Mouse (Mus musculus) MEL (cell line): ENCODE data around the gene Herpud1. TPM values are rescaled to one million over a fixed set of nuclear protein-coding genes. Genes with fewer than 3 reads are reported as not detected.

Experiments used
- DNase-seq: peaks from one replicate; pipeline ENCODE4 v3.0.0; 2011; ENCODE audit warnings: low read depth, low spot score
- H3K27ac ChIP-seq: 2 replicates; pipeline ENCODE4 v1.5.1; 2012; ENCODE audit warnings: low read depth, mild to moderate bottlenecking, control low read depth, low read length, moderate library complexity; ENCODE audit not compliant: control insufficient read depth
- H3K27me3 ChIP-seq, 2 experiments: fragments of 150-350 bp in 1 of 2; sonication (generic) in 1 of 2; 2 replicates each; pipeline ENCODE4 v1.6.1; 2012; ENCODE audit warnings: low read length in 2 of 2, mild to moderate bottlenecking in 2 of 2, improper control_type of control experiment in 1 of 2, moderate library complexity in 1 of 2; ENCODE audit not compliant: insufficient read depth in 2 of 2, control insufficient read depth in 1 of 2
- H3K36me3 ChIP-seq, 2 experiments: 2 replicates each; pipeline ENCODE4 v1.6.1; 2012 to 2014; ENCODE audit warnings: low read length in 2 of 2, improper control_type of control experiment in 1 of 2, inconsistent platforms in 1 of 2, mild to moderate bottlenecking in 1 of 2; ENCODE audit not compliant: insufficient read depth in 2 of 2, control insufficient read depth in 1 of 2
- H3K4me1 ChIP-seq, 2 experiments: fragments of 150-350 bp in 1 of 2; sonication (generic) in 1 of 2; 2 replicates each; pipeline ENCODE4 v1.6.1; 2012; ENCODE audit warnings: low read length in 2 of 2, improper control_type of control experiment in 1 of 2, mild to moderate bottlenecking in 1 of 2; ENCODE audit not compliant: insufficient read depth in 2 of 2, control insufficient read depth in 1 of 2
- H3K4me3 ChIP-seq, 2 experiments: fragments of 150-350 bp in 1 of 2; sonication (generic) in 1 of 2; 2 replicates each; pipeline ENCODE4 v1.5.1; 2012; ENCODE audit warnings: low read depth in 2 of 2, low read length in 2 of 2, mild to moderate bottlenecking in 2 of 2, moderate library complexity in 2 of 2, control low read depth in 1 of 2, improper control_type of control experiment in 1 of 2; ENCODE audit not compliant: control insufficient read depth in 1 of 2, insufficient read depth in 1 of 2
- H3K79me2 ChIP-seq: 2 replicates; pipeline ENCODE4 v1.6.1; 2012; ENCODE audit warnings: mild to moderate bottlenecking, low read length, moderate library complexity; ENCODE audit not compliant: control insufficient read depth, poor library complexity, insufficient read depth
- H3K9ac ChIP-seq: 2 replicates; pipeline ENCODE4 v1.6.1; 2012; ENCODE audit warnings: low read depth, mild to moderate bottlenecking, control low read depth, low read length, moderate library complexity; ENCODE audit not compliant: control insufficient read depth, poor library complexity, severe bottlenecking
- H3K9me3 ChIP-seq: fragments of 150-350 bp; sonication (generic); replicated peaks from 2 replicates; pipeline ENCODE4 v1.6.1; 2012; ENCODE audit warnings: mild to moderate bottlenecking, low read length, improper control_type of control experiment, moderate library complexity; ENCODE audit not compliant: insufficient read depth
- BHLHE40 ChIP-seq: IDR thresholded peaks from 2 replicates; pipeline ENCODE4 v1.6.1; 2012; ENCODE audit warnings: low read depth, mild to moderate bottlenecking, inconsistent platforms, low read length, improper control_type of control experiment, borderline replicate concordance
- CHD2 ChIP-seq: IDR thresholded peaks from 2 replicates; pipeline ENCODE4 v1.6.1; 2011; ENCODE audit warnings: low read length, improper control_type of control experiment
- CTCF ChIP-seq, 3 experiments: IDR thresholded peaks in 2 of 3; conservative IDR thresholded peaks in 1 of 3; 2 replicates each; pipeline ENCODE4 v1.5.1; 2011 to 2012; ENCODE audit warnings: low read length in 3 of 3, low read depth in 2 of 3, mild to moderate bottlenecking in 2 of 3, improper control_type of control experiment in 1 of 3, inconsistent platforms in 1 of 3, mixed read lengths in 1 of 3, moderate library complexity in 1 of 3; ENCODE audit not compliant: control insufficient read depth in 1 of 3, insufficient read depth in 1 of 3, poor library complexity in 1 of 3, severe bottlenecking in 1 of 3
- E2F4 ChIP-seq: IDR thresholded peaks from 2 replicates; pipeline ENCODE4 v1.6.1; 2011; ENCODE audit warnings: low read depth, low read length, improper control_type of control experiment, borderline replicate concordance
- ETS1 ChIP-seq: IDR thresholded peaks from 2 replicates; pipeline ENCODE4 v1.6.1; 2012; ENCODE audit warnings: low read depth, mild to moderate bottlenecking, inconsistent platforms, low read length, improper control_type of control experiment, moderate library complexity
- GATA1 ChIP-seq: IDR thresholded peaks from 2 replicates; pipeline ENCODE4 v1.6.1; 2011; ENCODE audit warnings: low read depth, low read length, improper control_type of control experiment
- HCFC1 ChIP-seq: IDR thresholded peaks from 2 replicates; pipeline ENCODE4 v1.6.1; 2012; ENCODE audit warnings: low read depth, mild to moderate bottlenecking, inconsistent platforms, low read length, improper control_type of control experiment, moderate library complexity
- JUND ChIP-seq: IDR thresholded peaks from 2 replicates; pipeline ENCODE4 v1.6.1; 2011; ENCODE audit warnings: low read depth, mild to moderate bottlenecking, improper control_type of control experiment, low read length
- MAZ ChIP-seq: IDR thresholded peaks from 2 replicates; pipeline ENCODE4 v1.6.1; 2012; ENCODE audit warnings: low read depth, mild to moderate bottlenecking, inconsistent platforms, low read length, improper control_type of control experiment
- MEF2A ChIP-seq: IDR thresholded peaks from 2 replicates; pipeline ENCODE4 v1.6.1; 2014; ENCODE audit warnings: low read depth, mild to moderate bottlenecking, inconsistent platforms, low read length, improper control_type of control experiment; ENCODE audit not compliant: poor library complexity, insufficient replicate concordance, severe bottlenecking; ENCODE audit errors: extremely low read depth
- NELFE ChIP-seq: IDR thresholded peaks from 2 replicates; pipeline ENCODE4 v1.6.1; 2011; ENCODE audit warnings: low read depth, low read length, improper control_type of control experiment
- POLR2AphosphoS2 ChIP-seq: IDR thresholded peaks from 2 replicates; pipeline ENCODE4 v1.6.1; 2011; ENCODE audit warnings: low read length, improper control_type of control experiment
- RAD21 ChIP-seq: IDR thresholded peaks from 2 replicates; pipeline ENCODE4 v1.6.1; 2011; ENCODE audit warnings: mild to moderate bottlenecking, low read depth, low read length, improper control_type of control experiment
- RCOR1 ChIP-seq: IDR thresholded peaks from 2 replicates; pipeline ENCODE4 v1.6.1; 2012; ENCODE audit warnings: low read depth, mild to moderate bottlenecking, inconsistent platforms, low read length, improper control_type of control experiment
- SIN3A ChIP-seq: IDR thresholded peaks from 2 replicates; pipeline ENCODE4 v1.6.1; 2012; ENCODE audit warnings: low read length, improper control_type of control experiment, inconsistent platforms
- SMC3 ChIP-seq: IDR thresholded peaks from 2 replicates; pipeline ENCODE4 v1.6.1; 2011; ENCODE audit warnings: low read depth, low read length, improper control_type of control experiment
- TAL1 ChIP-seq: IDR thresholded peaks from 2 replicates; pipeline ENCODE4 v1.6.1; 2012; ENCODE audit warnings: mild to moderate bottlenecking, inconsistent platforms, low read length, moderate library complexity, mixed read lengths
- TBP ChIP-seq: IDR thresholded peaks from 2 replicates; pipeline ENCODE4 v1.8.0; 2011; ENCODE audit warnings: low read depth, low read length, improper control_type of control experiment
- UBTF ChIP-seq: IDR thresholded peaks from 2 replicates; pipeline ENCODE4 v1.6.1; 2012; ENCODE audit warnings: low read depth, mild to moderate bottlenecking, inconsistent platforms, low read length, improper control_type of control experiment, moderate library complexity, borderline replicate concordance; ENCODE audit not compliant: insufficient read depth
- USF1 ChIP-seq: IDR thresholded peaks from 2 replicates; pipeline ENCODE4 v1.6.1; 2014; ENCODE audit warnings: low read depth, mild to moderate bottlenecking, inconsistent platforms, low read length, improper control_type of control experiment, moderate library complexity
- USF2 ChIP-seq, 2 experiments: IDR thresholded peaks; 2 replicates each; pipeline ENCODE4 v1.6.1; 2011 to 2012; ENCODE audit warnings: improper control_type of control experiment in 2 of 2, low read length in 2 of 2, borderline replicate concordance in 1 of 2, inconsistent platforms in 1 of 2, low read depth in 1 of 2, mild to moderate bottlenecking in 1 of 2; ENCODE audit not compliant: insufficient read depth in 1 of 2
- ZC3H11A ChIP-seq: IDR thresholded peaks from 2 replicates; pipeline ENCODE4 v1.6.1; 2012; ENCODE audit warnings: low read depth, mild to moderate bottlenecking, inconsistent platforms, low read length, improper control_type of control experiment
- ZKSCAN1 ChIP-seq: IDR thresholded peaks from 2 replicates; pipeline ENCODE4 v1.6.1; 2012; ENCODE audit warnings: low read depth, mild to moderate bottlenecking, inconsistent platforms, low read length, improper control_type of control experiment, moderate library complexity
- ZNF384 ChIP-seq: IDR thresholded peaks from 2 replicates; pipeline ENCODE4 v1.6.1; 2012; ENCODE audit warnings: low read depth, mild to moderate bottlenecking, inconsistent platforms, low read length, improper control_type of control experiment
- polyA plus RNA-seq, 2 experiments: library from polyadenylated mRNA; stranded (reverse) in 1 of 2; unstranded in 1 of 2; fragments of >175 nt in 1 of 2; fragments of >200 nt in 1 of 2; gene quantifications; 2 replicates each; pipeline versions ENCODE4 v1.2.1 to v1.2.4; 2012; ENCODE audit warnings: low replicate concordance in 2 of 2, low read depth in 1 of 2; ENCODE audit not compliant: insufficient read length in 2 of 2, insufficient read depth in 1 of 2, missing spikeins in 1 of 2
- total RNA-seq: library from RNA; depleted of rRNA; stranded (reverse); fragments of 300-350 nt; gene quantifications from 2 replicates; pipeline ENCODE4 v1.2.3, GENCODE M21; 2012

The Herpud1 gene
- total and polyA plus RNA-seq, 3 experiments = 66.1 to 66.9 TPM; not detected in 1

DNA sequence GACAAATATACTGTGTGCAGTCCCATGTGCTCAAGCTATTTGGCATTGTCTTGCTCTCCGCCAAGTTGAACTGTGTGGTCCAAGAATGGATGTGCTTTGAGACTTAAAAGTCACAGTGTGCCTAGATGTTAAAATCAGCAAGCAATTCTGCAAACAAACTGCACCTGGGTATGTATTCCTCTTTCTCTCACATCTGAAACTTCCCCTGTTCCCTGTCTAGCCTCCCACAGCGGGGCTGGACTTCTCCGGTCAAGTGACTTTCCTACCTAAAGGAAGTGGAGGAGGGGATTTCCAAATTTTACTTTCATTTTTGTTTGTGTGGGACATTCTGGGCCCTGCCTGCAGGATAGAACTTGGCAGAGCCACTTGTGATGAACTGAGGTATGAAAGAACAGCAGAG lies 56.9 kb downstream of the Herpud1 start:
- Histone ChIP-seq H3K9me3 (no peaks in the 10 kb centered on the region), H3K27ac (no peak overlapping the region), H3K79me2 (no peaks in the 10 kb centered on the region), H3K9ac (no peak overlapping the region), H3K27me3 (peaks cover 23 to 33% of the 10 kb centered on the region in 2 experiments), H3K4me1 (no peaks in the 10 kb centered on the region), H3K4me3 (no peak overlapping the region), H3K36me3 (no peaks in the 10 kb centered on the region)
- DNase-seq = no peak
- TF ChIP-seq USF1 = no peak
- no peak for TF ChIP-seq HCFC1
- no peak for TF ChIP-seq CTCF (IDR thresholded peaks at IDR 0.05 in 2 of 3, conservative IDR thresholded peaks at IDR 0.05 in 1 of 3; ENCODE audit: control insufficient read depth in 1 of 3, insufficient read depth in 1 of 3, low read depth in 2 of 3, low read length in 3 of 3, poor library complexity in 1 of 3, severe bottlenecking in 1 of 3)
- no peak for TF ChIP-seq BHLHE40
- no peak for TF ChIP-seq RAD21
- TF ChIP-seq NELFE = no peak
- no peak for TF ChIP-seq TAL1
- TF ChIP-seq GATA1 = no peak
- TF ChIP-seq TBP = no peak
- TF ChIP-seq USF2 (IDR thresholded peaks at IDR 0.05; ENCODE audit: borderline replicate concordance in 1 of 2, insufficient read depth in 1 of 2, low read depth in 1 of 2, low read length in 2 of 2) = no peak
- TF ChIP-seq ETS1 = no peak
- TF ChIP-seq MAZ = no peak
- no peak for TF ChIP-seq UBTF
- TF ChIP-seq, all 39 proteins: peak for 0

DNA sequence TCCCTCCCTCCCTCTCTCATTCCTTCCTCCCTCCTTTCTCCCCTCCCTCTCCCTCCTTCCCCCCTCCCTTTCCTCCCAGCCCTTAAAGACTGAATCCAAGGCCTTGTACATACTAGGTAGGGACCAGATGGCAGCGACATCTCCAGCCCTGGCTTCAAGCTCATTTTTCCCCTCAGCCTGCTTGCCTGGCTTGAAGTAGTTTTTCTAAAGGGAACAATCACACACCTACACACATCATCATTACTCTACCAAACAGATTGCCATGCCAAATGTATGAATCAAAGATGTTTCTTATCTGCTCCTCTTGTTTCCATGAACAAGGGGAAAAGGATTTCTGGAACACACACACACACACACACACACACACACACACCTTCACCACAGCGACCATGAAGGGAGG lies 58.2 kb downstream of the Herpud1 start:
- no peaks in the 10 kb centered on the region for H3K9me3 ChIP-seq
- no peak for TF ChIP-seq RCOR1
- TF ChIP-seq JUND = no peak
- no peak for TF ChIP-seq ZNF384
- TF ChIP-seq ZKSCAN1 = no peak
- TF ChIP-seq CHD2 = no peak
- TF ChIP-seq E2F4 = no peak
- no peak for TF ChIP-seq SIN3A
- no peak for TF ChIP-seq GATA1
- no peak for TF ChIP-seq POLR2AphosphoS2
- no peak for TF ChIP-seq NELFE
- no peak for TF ChIP-seq RAD21
- TF ChIP-seq SMC3 = no peak
- TF ChIP-seq HCFC1 = no peak
- no peak for TF ChIP-seq MAZ
- TF ChIP-seq ZC3H11A = no peak
- no peak for TF ChIP-seq ETS1
- TF ChIP-seq BHLHE40 = no peak
- TF ChIP-seq MEF2A = no peak
- H3K27ac ChIP-seq = no peak overlapping the region
- H3K36me3 ChIP-seq = no peaks in the 10 kb centered on the region
- peaks cover 23 to 33% of the 10 kb centered on the region in 2 experiments for H3K27me3 ChIP-seq
- H3K79me2 ChIP-seq = no peaks in the 10 kb centered on the region
- H3K4me3 ChIP-seq = no peak overlapping the region
- H3K9ac ChIP-seq = no peak overlapping the region
- no peaks in the 10 kb centered on the region for H3K4me1 ChIP-seq
- no peak for DNase-seq
